Mouse (Mus musculus): Measurements from ENCODE around the gene Ap1s1.

The Ap1s1 gene

DNA sequence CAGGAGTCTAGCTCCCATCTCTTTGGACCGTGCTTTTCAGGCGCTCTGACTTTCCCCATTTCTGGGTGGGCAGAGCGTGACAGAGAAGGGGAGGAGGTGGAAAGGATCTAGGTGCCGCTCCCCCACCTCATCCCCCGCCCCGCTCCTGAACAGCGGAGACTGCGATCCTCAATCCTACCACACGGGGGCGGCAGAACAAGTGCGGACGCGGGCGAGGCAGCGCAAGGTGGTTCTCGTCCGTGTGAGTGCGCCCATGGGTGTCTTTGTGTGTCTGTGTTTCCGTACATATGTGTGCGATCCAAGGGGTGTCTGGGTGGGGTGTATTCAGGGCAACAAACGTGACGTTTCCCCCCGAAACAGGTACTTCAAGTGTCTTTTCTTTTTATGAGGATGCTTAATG, 20.8 kb downstream of the Ap1s1 start:
- in situ Hi-C loops (cut with MseI, MboI) = loop anchor here in 1 of 2 experiments (10.0 kb wide), 1 partner anchor 80 kb away; no protein-coding TSS in a partner anchor

DNA sequence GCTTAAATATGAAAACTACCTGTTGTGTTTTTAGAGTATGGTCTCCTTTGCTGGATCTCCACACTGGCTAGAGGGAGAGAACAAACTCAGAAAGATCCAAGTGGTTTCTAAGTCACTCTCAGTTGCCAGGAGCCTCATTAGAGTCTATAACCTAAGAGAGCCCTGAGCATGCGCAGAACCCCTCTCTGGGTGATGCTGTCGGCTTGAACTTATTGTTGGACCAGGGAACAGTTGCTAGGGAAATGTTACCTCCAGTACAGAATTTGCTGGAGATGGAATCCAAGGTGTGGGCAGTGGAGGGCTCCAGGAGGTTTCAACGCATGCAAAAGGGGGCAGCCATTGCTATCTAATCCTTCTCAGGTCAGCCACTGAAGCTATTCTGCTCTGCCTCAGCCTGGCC, 21.6 kb downstream of the Ap1s1 start:
- in situ Hi-C loops (cut with MseI, MboI) = loop anchor here in 1 of 2 experiments (10.0 kb wide), 1 partner anchor 80 kb away; no protein-coding TSS in a partner anchor

DNA sequence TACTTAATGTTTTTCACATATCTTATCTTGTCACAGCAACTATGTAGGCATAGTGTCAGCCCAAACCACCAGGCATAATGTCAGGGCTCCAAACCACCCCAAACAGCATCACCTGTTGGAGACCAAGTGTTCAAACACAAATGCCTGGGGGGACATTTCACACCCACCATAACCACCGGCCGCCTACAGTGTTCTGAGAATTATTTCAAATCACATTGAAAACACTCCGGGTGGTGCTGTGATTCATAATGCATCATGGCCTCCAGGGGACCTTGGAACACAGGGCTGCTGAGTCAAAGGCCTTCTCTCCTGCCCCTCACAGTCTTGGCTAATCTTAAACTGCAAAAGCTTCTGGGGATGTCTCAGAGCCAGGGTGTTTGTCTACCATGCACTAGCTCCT, 30.0 kb downstream of the Ap1s1 start:
- in situ Hi-C loops (cut with MseI, MboI) = no loop called here

DNA sequence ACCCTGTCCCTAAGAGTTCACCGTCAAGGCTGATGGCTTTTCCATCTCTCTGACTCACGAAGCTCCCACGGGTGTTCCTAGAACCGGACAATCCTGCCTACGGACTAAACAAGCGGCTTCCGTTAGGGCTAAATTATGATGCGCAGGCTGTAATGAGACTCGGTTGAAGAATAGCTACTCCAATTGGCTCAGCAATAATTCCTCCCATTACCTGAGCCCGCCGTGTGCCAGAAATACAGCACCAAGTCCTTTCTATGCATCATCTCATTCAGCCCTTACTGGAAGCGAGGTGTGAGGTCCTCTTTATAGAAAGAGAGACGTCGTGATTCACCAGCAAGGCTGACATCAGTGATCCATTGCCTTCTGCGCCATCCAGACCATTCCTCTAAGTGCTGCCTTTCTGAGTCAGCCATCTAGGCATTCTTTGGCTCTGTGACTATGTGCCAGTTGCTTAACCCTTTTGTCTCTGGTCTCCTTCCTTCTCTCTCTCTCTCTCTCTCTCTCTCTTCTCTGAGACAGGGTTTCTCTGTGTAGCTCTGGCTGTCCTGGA, 33.5 kb downstream of the Ap1s1 start:
- in situ Hi-C loops (cut with MseI, MboI) = loop anchor here in 1 of 2 experiments (5.0 kb wide), 1 partner anchor 95 kb away; no protein-coding TSS in a partner anchor

DNA sequence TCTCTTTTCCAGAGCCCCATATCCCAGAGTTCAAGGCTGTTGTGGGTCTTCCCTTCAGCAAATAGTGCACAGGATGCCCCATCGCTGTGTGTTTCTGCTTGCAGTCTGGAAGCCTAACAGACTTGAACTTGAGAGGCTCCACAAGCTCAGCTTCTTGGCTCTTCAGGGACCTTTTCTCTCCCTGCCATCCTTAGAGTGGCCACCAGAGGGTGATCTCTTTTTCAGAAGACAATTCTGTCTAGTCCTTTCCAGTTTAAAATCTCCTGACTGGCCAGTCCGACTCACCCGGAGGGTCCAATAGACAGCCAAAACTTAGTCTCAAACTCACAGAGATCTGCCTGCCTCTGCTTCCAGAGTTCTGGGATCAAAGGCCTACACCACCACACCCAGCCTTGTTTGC, 35.9 kb downstream of the Ap1s1 start:
- in situ Hi-C loops (cut with MseI, MboI) = loop anchor here in 1 of 2 experiments (5.0 kb wide), 1 partner anchor 97 kb away; no protein-coding TSS in a partner anchor

DNA sequence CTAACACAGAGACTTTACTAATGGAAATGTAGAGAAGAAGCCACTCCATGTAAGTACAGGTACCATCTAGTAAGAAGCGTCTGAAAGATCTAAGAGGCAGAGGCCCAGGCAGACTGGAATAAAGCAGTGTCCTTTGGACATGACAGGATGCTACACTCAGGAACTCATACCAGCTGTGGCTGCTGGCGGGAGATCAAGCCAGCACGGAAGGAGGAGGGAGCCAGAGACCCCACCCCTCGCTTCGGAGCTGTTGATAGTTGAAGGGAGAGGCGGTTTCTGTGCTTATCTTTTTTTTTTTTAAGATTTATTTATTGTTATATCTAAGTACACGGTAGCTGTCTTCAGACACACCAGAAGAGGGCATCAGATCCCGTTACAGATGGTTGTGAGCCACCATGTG, 38.7 kb downstream of the Ap1s1 start:
- in situ Hi-C loops (cut with MseI, MboI) = no loop called here

DNA sequence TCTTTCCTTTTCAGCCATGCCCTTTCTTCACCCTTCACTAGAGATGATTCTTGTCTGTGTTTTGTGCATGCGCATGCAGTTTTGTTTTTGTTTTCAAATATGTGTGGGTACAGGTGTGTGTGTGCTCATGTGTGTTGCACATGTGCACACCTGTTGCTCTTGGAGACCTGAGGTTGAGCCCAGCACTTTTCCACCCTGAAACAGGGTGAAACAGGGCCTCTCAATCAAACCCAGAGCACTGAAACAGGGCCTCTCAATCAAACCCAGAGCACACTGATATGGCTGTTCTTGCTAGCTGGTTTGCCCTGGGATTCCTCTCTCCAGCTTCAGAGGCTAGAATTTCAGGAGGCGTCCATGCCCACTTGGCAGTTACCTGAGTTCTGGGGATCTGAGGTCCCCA, 45.3 kb downstream of the Ap1s1 start:
- in situ Hi-C loops (cut with MseI, MboI) = no loop called here

DNA sequence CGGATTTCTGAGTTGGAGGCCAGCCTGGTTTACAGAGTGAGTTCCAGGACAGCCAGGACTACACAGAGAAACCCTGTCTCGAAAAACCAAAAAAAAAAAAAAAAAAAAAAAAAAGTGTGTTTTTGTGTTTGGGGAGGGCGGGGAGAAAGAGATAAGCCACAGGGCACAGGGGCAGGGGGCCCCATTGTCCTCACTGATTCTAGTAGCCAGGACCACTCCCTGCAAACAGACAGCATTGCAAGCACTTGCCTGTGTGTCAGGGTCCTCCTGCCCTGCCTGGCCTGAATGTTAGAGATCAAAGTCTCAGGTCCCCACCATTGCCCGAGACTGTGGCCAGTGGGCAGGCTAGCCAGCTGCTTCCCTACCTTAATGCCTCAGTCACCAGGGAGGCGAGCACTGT, 46.5 kb downstream of the Ap1s1 start:
- in situ Hi-C loops (cut with MseI, MboI) = no loop called here

DNA sequence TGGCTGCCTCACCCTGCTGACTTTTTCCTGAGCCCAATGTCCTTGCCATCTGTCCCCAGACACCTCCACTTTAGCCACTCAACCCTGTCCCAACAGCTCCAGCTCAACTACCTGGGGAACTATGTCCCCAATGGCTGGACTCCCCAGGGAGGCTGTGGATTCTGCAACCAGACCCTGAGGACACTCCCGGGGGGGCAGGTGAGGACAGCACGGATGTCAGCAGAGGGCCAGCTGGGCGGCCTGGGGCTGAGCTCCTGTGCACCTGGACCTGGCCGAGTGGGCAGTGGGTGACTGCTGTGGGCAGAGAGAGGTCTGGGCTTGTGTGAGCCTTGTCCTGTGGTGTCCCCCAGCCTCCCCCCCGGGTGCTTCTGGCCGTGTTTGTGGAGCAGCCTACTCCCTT, 56.1 kb downstream of the Ap1s1 start:
- in situ Hi-C loops (cut with MseI, MboI) = no loop called here

DNA sequence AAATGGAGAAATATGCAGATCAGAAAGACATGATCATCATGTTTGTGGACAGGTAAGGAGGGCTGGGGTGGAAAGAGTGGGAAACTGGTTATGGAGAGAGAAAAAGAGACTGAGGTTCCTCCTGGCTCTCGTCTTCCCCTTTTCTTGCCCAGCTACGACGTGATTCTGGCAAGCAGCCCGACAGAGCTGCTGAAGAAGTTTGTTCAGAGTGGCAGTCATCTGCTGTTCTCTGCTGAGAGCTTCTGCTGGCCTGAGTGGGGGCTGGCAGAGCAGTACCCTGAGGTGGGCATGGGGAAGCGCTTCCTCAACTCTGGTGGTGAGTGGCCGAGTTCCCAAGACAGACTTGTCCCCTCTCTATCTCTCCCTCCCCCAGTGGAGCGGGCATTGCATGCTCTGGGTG, 57.5 kb downstream of the Ap1s1 start:
- in situ Hi-C loops (cut with MseI, MboI) = no loop called here

DNA sequence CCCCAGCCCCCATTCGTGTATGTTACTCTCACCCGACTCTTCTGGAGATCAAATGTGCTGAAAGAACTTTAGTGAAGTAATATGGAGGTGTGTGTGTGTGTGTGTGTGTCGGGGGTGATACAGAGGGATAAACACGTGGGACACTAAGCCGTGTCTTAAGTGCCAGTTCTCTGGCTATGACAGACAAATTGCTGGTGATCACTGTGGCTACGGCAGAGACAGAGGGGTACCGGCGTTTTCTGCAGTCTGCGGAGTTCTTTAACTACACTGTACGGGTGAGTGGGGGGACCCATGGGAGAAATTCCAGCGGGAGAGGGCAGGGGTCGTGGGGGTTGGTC, 58.0 kb downstream of the Ap1s1 start, which contains the start of gene Znhit1:
Znhit1 (minus strand) TSS at position 88 of the 338 bp plus-strand sequence.
- in situ Hi-C loops (cut with MseI, MboI) = no loop called here

DNA sequence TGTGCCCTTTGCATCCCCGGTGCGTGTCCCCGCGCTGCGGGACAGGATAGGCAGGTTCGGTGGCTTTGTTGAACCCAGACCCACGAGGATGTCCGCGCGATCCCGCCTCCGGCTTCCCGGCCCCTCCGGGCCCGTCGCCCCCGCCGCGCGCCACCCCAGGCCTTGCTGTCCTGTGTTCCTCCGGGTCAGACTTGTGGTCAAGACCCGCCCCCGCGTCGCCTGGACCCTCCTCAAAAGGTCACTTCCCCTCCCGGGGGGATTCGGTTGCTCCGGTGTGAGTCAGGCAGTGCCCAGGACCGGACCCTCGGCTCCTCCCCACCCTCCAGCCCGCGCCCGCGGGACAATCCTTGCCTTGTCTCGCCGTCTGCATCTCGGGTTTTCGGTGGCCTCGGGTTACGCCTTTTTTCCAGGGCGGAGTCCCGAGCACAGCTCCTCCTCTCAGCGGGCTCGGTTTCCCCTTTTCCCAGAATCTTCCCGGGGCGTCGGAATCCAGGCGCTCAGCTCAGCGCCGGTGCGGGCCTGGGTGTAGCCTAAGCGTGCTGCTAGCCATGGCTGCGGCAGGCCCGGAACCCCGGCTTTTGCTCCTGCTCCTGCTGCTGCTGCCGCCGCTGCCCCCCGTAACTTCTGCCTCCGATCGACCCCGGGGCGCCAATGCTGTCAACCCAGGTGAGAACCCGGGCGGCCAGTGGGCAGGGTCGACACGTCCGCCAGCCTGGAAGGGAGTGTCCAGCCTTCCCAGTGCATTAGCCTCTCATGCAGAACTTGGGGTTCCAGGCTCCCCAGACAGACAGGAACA, 58.6 kb downstream of the Ap1s1 start:
- in situ Hi-C loops (cut with MseI, MboI) = no loop called here

DNA sequence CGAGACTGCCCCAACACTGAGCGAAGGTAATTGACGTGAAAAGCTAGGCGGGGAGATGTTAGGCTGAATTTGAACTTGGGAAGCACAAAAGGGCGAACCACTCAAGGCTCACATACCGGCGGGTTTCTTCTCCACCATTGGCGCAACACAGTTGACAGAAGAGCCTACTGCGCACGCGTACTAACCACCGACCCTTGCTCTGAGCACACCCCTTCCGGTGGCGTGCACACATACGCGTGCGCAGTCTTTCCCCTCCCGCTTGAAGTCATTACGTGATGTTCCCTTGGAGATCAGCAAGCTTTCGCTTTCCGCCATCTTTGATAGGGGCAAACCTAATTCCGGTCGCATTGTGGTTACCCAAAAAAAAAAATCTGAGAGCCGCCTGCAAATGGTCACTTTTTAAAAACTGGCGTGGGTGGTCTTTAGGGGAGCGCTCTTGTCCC, 59.2 kb downstream of the Ap1s1 start, which contains the start of gene Plod3:
Plod3 (plus strand) TSS at position 325 of the 443 bp plus-strand sequence.
- in situ Hi-C loops (cut with MseI, MboI) = no loop called here

Data from mouse trophoblast stem cell (cell line).